Mouse (Mus musculus) embryonic fibroblast, embryonic 13.5 days (primary cell): ENCODE results near the gene Ccdc107.

Experiments
- CTCF ChIP-seq: IDR thresholded peaks from 2 replicates; pipeline ENCODE4 v1.5.1; 2011; ENCODE audit warnings: mild to moderate bottlenecking, control low read depth, low read length, moderate library complexity, borderline replicate concordance; ENCODE audit not compliant: insufficient read depth
- POLR2A ChIP-seq: IDR thresholded peaks from 2 replicates; pipeline ENCODE4 v1.6.1; 2011; ENCODE audit warnings: low read depth, mild to moderate bottlenecking, control low read depth, low read length, moderate library complexity

DNA sequence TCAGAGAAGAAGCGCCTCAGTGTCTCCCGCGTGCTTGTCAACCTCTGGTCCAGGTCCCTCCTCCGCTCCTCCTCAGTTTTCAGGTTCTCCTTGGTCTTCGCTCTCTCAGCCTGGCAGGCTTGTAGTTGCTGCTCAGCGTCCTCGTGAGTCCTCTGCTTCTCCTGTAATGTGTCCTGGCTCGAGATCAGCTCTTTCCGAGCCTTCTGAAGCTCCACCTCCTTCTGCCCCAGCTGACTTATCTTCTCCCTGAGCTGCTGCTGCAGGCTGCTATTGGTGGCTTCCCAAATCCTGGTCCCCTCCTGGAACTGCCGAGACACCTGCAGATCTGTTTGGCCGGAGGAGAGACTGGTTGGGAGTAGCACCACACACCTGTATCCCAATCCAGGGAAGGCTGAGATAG, 40.4 kb upstream of the Ccdc107 start:
- no peak for TF ChIP-seq CTCF
- TF ChIP-seq POLR2A, result no peak
